ENCODE assay signal across 8 mouse cellular contexts in genomic region chr5:104047200-104048105, GRCm38 (mm10). TPM values are rescaled to one million over a fixed set of nuclear protein-coding genes. Genes with fewer than 3 reads are reported as not detected.
A peak's percentile ranks its signal among the peaks of the same experiment; 100 is the strongest.
DNase-seq lines count a peak whose midpoint lies in the region; ATAC-seq and TF ChIP-seq lines count a peak whose summit lies in the region.

No protein-coding gene starts in this region.

- peak overlapping the region; percentile 71 for H3K4me3 ChIP-seq in layer of hippocampus, adult 2 months
- H3K4me3 ChIP-seq in forebrain, embryonic 14.5 days (ENCODE audit: low read depth, low read length), result peak overlapping the region; percentile 88
- peak overlapping the region; percentile 83 for H3K4me3 ChIP-seq in midbrain, embryonic 12.5 days

- peak overlapping the region; percentile 85 for H3K9ac ChIP-seq in forebrain, embryonic 14.5 days (ENCODE audit: low read length)
- peak overlapping the region; percentile 85 for H3K9ac ChIP-seq in midbrain, embryonic 12.5 days (replicated peaks)

- peaks cover 15% of the 10 kb centered on the region for H3K4me1 ChIP-seq in forebrain, embryonic 14.5 days (ENCODE audit: control insufficient read depth, insufficient read depth, low read length)
- H3K4me1 ChIP-seq in midbrain, embryonic 12.5 days, result peaks cover 10% of the 10 kb centered on the region

- no peak for ATAC-seq in forebrain, embryonic 14.5 days
- ATAC-seq in midbrain, embryonic 12.5 days (ENCODE audit: low FRiP score, low read depth), result no peak; the same call in none of the 2 replicates

- TF ChIP-seq CTCF in layer of hippocampus, adult 2 months (conservative IDR thresholded peaks at IDR 0.05), result no peak

- no peak for DNase-seq in layer of hippocampus, adult 2 months (ENCODE audit: low spot score in 2 of 2)
- DNase-seq in layer of hippocampus, adult 11-12 months (ENCODE audit: low spot score), result no peak
- DNase-seq in adipocyte (ENCODE audit: low spot score) (peak; percentile 54), MN1 (ENCODE audit: low spot score) (no peak)
- DNase-seq in forebrain, embryonic 14.5 days (ENCODE audit: low spot score), result peak; percentile 14
- DNase-seq in kidney, postnatal 4 days, result peak; percentile 25 to 43
- no peak for DNase-seq in layer of hippocampus, adult 8-10 months (ENCODE audit: low spot score in 2 of 2)

- 9% methylated on average over 19 of the region's 19 CpGs for WGBS in forebrain, embryonic 14.5 days
- WGBS in midbrain, embryonic 12.5 days, result 14% methylated on average over 19 of the region's 19 CpGs

- no peaks in the 10 kb centered on the region for H3K9me3 ChIP-seq in forebrain, embryonic 14.5 days (replicated peaks; ENCODE audit: control insufficient read depth, low read length)
- H3K9me3 ChIP-seq in midbrain, embryonic 12.5 days, result no peaks in the 10 kb centered on the region

- peaks cover 15% of the 10 kb centered on the region for H3K36me3 ChIP-seq in forebrain, embryonic 14.5 days (ENCODE audit: control insufficient read depth, insufficient read depth, low read length)
- H3K36me3 ChIP-seq in midbrain, embryonic 12.5 days, result peaks cover 20% of the 10 kb centered on the region

- H3K4me2 ChIP-seq in forebrain, embryonic 14.5 days (ENCODE audit: low read length), result peak overlapping the region; percentile 72
- H3K4me2 ChIP-seq in midbrain, embryonic 12.5 days (replicated peaks), result peak overlapping the region; percentile 68

- H3K27ac ChIP-seq in layer of hippocampus, adult 2 months, result peak overlapping the region; percentile 97
- H3K27ac ChIP-seq in forebrain, embryonic 14.5 days (ENCODE audit: low read depth, low read length), result no peak overlapping the region
- peak overlapping the region; percentile 75 for H3K27ac ChIP-seq in midbrain, embryonic 12.5 days (replicated peaks)

- no peaks in the 10 kb centered on the region for H3K27me3 ChIP-seq in forebrain, embryonic 14.5 days (replicated peaks; ENCODE audit: control insufficient read depth, insufficient read depth, low read length)
- 0 out of 2 replicates have a peak, but pooled peaks cover 3% of the 10 kb centered on the region for H3K27me3 ChIP-seq in midbrain, embryonic 12.5 days

RNA-seq across cellular contexts. Expression of gene Nudt9, which starts 1.3 kb away (rescaled TPM):
- 10 to 100 TPM; 66.4 to 71.5 TPM for total RNA-seq in layer of hippocampus, adult 2 months (2021)
- 55.9 and 56.8 TPM in 2 replicates for polyA plus RNA-seq in forebrain, embryonic 14.5 days (2014; fragmentation: Nextera tagmentation; extraction: Ambion mirVana)
- 54.4 and 58.9 TPM in 2 replicates for polyA plus RNA-seq in midbrain, embryonic 12.5 days (2016; fragmentation: Nextera tagmentation; extraction: Ambion mirVana)
- 10 to 100 TPM; 64.8 to 79.1 (median 69.7) TPM for total RNA-seq in layer of hippocampus, adult 8-10 months (2022)

RNA-seq across cellular contexts. Expression of gene Hsd17b11, which starts 25.7 kb away (rescaled TPM):
- total RNA-seq in layer of hippocampus, adult 2 months (2021), result 10 to 100 TPM; 48.0 to 53.9 TPM
- 1.6 and 2.0 TPM in 2 replicates for polyA plus RNA-seq in forebrain, embryonic 14.5 days (2014; fragmentation: Nextera tagmentation; extraction: Ambion mirVana)
- 1.3 TPM in 2 replicates for polyA plus RNA-seq in midbrain, embryonic 12.5 days (2016; fragmentation: Nextera tagmentation; extraction: Ambion mirVana)
- total RNA-seq in layer of hippocampus, adult 8-10 months (2022), result 10 to 100 TPM; 51.2 to 60.3 (median 54.6) TPM

RNA-seq across cellular contexts. Expression of gene Gm17660, which starts 30.0 kb away (rescaled TPM):
- not detected for total RNA-seq in layer of hippocampus, adult 2 months (2021)
- 0.44 TPM in 1 of 2 replicates, not detected in the other for polyA plus RNA-seq in forebrain, embryonic 14.5 days (2014; fragmentation: Nextera tagmentation; extraction: Ambion mirVana)
- not detected in 2 replicates for polyA plus RNA-seq in midbrain, embryonic 12.5 days (2016; fragmentation: Nextera tagmentation; extraction: Ambion mirVana)
- under 1 TPM in 1 of 4 experiments, not detected in 3; 0.80 TPM for total RNA-seq in layer of hippocampus, adult 8-10 months (2022)

Comparison
In these comparisons a context has a peak if more than half of its experiments do, and no peak if none do; other contexts are left out.
1. DNase-seq: peak in adipocyte (single experiment), forebrain, embryonic 14.5 days (single experiment) and kidney, postnatal 4 days (2 of 2); none in layer of hippocampus, adult 2 months (0 of 2), layer of hippocampus, adult 11-12 months (single experiment), layer of hippocampus, adult 8-10 months (0 of 2) and MN1 (single experiment).
2. Peak in every context shown above with its lines, with median percentiles within 50 percentile points of each other: H3K4me3 ChIP-seq.